Mouse (Mus musculus) erythroblast, embryonic 14.5 days (primary cell): ENCODE measurements around the gene Thra.

Experiments used
- GATA1 ChIP-seq: IDR thresholded peaks from 2 replicates; pipeline ENCODE4 v1.6.1; 2012; ENCODE audit warnings: low read length, inconsistent platforms, mixed read lengths
- TAL1 ChIP-seq: IDR thresholded peaks from 3 replicates; pipeline ENCODE4 v1.6.1; 2012; ENCODE audit warnings: low read length, inconsistent platforms, mixed read lengths

- TF ChIP-seq GATA1 (no peak), TAL1 (no peak)
Observed at GRCm38 (mm10) chr11:98697225-98697624, 43.2 kb upstream of the Thra start.
